Mouse (Mus musculus) limb, embryonic 12.5 days (tissue): ENCODE results near the gene C730034F03Rik. TPM values are rescaled to one million over a fixed set of nuclear protein-coding genes. Genes with fewer than 3 reads are reported as not detected.

Experiments used
- ATAC-seq: fragments of 200-750 bp; cut with Nextera tagmentation; 2 replicates; pipeline ENCODE4 v1.8.0; 2017; ENCODE audit warnings: low read depth, moderate TSS enrichment; ENCODE audit not compliant: insufficient number of reproducible peaks, insufficient read depth, low FRiP score, low TSS enrichment
- H3K27ac ChIP-seq: fragments of 300-500 bp; sonication (generic); 2 replicates; pipeline ENCODE4 v1.5.1; 2016; ENCODE audit warnings: mild to moderate bottlenecking, moderate library complexity
- H3K27me3 ChIP-seq: fragments of 300-500 bp; sonication (generic); 2 replicates; pipeline ENCODE4 v1.6.1; 2016; ENCODE audit warnings: mild to moderate bottlenecking, moderate library complexity
- H3K36me3 ChIP-seq: fragments of 300-500 bp; sonication (generic); 2 replicates; pipeline ENCODE4 v1.6.1; 2016; ENCODE audit warnings: mild to moderate bottlenecking, moderate library complexity
- H3K4me1 ChIP-seq: fragments of 300-500 bp; sonication (generic); replicated peaks from 2 replicates; pipeline ENCODE4 v1.6.1; 2016
- H3K4me2 ChIP-seq: fragments of 300-500 bp; sonication (generic); 2 replicates; pipeline ENCODE4 v1.6.1; 2016; ENCODE audit warnings: mild to moderate bottlenecking, moderate library complexity
- H3K4me3 ChIP-seq: fragments of 300-500 bp; sonication (generic); replicated peaks from 2 replicates; pipeline ENCODE4 v1.5.1; 2016; ENCODE audit warnings: mild to moderate bottlenecking
- H3K9ac ChIP-seq: fragments of 300-500 bp; sonication (generic); replicated peaks from 2 replicates; pipeline ENCODE4 v1.6.1; 2016; ENCODE audit warnings: mild to moderate bottlenecking, moderate library complexity
- H3K9me3 ChIP-seq: fragments of 300-500 bp; sonication (generic); 2 replicates; pipeline ENCODE4 v1.6.1; 2016; ENCODE audit warnings: mild to moderate bottlenecking, moderate library complexity
- WGBS: fragments of 180-500 bp; shearing (Covaris S2); methylation state at CpG from one replicate; pipeline ENCODE4 v1.1.7; 2016; 5-methylcytosine and 5-hydroxymethylcytosine counted together
- polyA plus RNA-seq: library from polyadenylated mRNA; unstranded; fragments of >200 nt; fragmentation: Nextera tagmentation; extraction: Ambion mirVana; gene quantifications from 2 replicates; pipeline ENCODE4 v1.2.1, GENCODE M21; 2016

C730034F03Rik gene
- polyA plus RNA-seq, 1 experiment from 2014 or later, result 3.8 TPM

- Histone ChIP-seq H3K27ac (peak overlapping the region; percentile 41; the same call in 1 of the 2 replicates), H3K4me2 (peak overlapping the region; percentile 85), H3K9me3 (no peaks in the 10 kb centered on the region), H3K27me3 (peaks cover 5% of the 10 kb centered on the region; the same call in 1 of the 2 replicates), H3K4me1 (peaks cover 9% of the 10 kb centered on the region; the same call in 1 of the 2 replicates), H3K36me3 (no peaks in the 10 kb centered on the region), H3K4me3 (peak overlapping the region; percentile 59), H3K9ac (peak overlapping the region; percentile 72)
- WGBS, result 8% methylated on average over 44 of the region's 44 CpGs
- ATAC-seq, result peak; percentile 96
These were observed 46.5 kb downstream of the C730034F03Rik start for GRCm38 (mm10) chr15:89475611-89476474.

GRCm38 (mm10) chr15:89476475-89476815 is 47.1 kb downstream of the C730034F03Rik start:
- Histone ChIP-seq H3K4me3 (peak overlapping the region; percentile 59), H3K36me3 (no peaks in the 10 kb centered on the region), H3K27ac (peak overlapping the region; percentile 41; the same call in 1 of the 2 replicates), H3K4me1 (peaks cover 9% of the 10 kb centered on the region; the same call in 1 of the 2 replicates), H3K9ac (peak overlapping the region; percentile 72), H3K27me3 (peaks cover 5% of the 10 kb centered on the region; the same call in 1 of the 2 replicates), H3K9me3 (no peaks in the 10 kb centered on the region), H3K4me2 (peak overlapping the region; percentile 85)
- WGBS, result 5% methylated on average over 5 of the region's 5 CpGs
- ATAC-seq, result peak; percentile 10; the same call in 1 of the 2 replicates

DNA sequence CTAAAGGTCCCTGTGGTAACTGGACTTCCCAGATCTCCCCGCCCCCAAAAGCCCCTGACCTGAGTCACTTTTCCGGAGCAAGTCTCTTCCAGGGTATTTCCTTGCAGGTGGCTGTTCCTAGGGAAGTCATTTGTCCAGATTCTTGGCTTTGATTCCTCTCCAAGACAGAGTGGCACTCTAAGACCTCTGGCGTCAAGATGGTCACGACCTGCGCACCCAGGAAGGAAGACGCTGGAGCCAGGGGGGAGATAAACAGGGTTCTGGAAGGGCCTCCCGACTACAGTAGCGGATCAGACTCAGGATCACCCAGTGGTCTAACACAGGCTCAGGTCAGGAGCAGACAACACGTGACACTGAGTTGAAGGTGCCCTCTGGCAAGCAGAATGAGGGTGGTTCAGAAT is 47.7 kb downstream of the C730034F03Rik start, which contains the start of gene Arsa:
TSS of gene Arsa (minus strand) at position 335 of the 401 bp plus-strand sequence.
- Histone ChIP-seq H3K9me3 (0 out of 2 replicates have a peak, but pooled peaks cover 3% of the 10 kb centered on the region), H3K27ac (peak within 1 kb of the TSS; percentile 41; the same call in 1 of the 2 replicates), H3K27me3 (peaks cover 5% of the 10 kb centered on the region; the same call in 1 of the 2 replicates), H3K4me3 (peak within 1 kb of the TSS; percentile 59), H3K4me1 (peaks cover 9% of the 10 kb centered on the region; the same call in 1 of the 2 replicates), H3K9ac (peak within 1 kb of the TSS; percentile 72), H3K4me2 (peak within 1 kb of the TSS; percentile 85), H3K36me3 (no peaks in the 10 kb centered on the region)
- no peak for ATAC-seq
- 33% methylated on average over 9 of the region's 9 CpGs for WGBS

GRCm38 (mm10) chr15:89477806-89478205 is 48.4 kb downstream of the C730034F03Rik start:
- Histone ChIP-seq H3K9ac (no peak overlapping the region), H3K36me3 (no peaks in the 10 kb centered on the region), H3K4me1 (peaks cover 9% of the 10 kb centered on the region; the same call in 1 of the 2 replicates), H3K27ac (no peak overlapping the region), H3K27me3 (peaks cover 5% of the 10 kb centered on the region; the same call in 1 of the 2 replicates), H3K4me3 (no peak overlapping the region), H3K9me3 (0 out of 2 replicates have a peak, but pooled peaks cover 7% of the 10 kb centered on the region), H3K4me2 (no peak overlapping the region)
- 48% methylated on average over 8 of the region's 8 CpGs for WGBS
- ATAC-seq, result no peak

DNA sequence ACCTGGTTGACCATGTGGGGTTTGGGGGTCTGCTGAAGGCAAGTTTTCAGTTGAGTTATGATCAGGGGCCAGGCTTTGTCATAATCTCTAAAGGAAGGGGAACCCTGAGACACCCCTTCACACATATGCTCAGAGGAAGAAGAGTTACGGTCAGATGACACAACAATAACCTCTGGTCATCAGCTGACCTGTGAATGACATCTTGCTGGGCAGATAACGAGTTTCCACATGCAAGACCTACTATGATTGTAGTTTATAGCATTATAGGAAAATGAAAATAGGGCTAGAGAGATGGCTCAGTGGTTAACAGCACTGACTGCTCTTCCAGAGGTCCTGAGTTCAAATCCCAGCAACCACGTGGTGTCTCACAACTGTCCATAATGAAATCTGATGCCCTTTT is 49.2 kb downstream of the C730034F03Rik start:
- no peaks in the 10 kb centered on the region for H3K36me3 ChIP-seq
- 0 out of 2 replicates have a peak, but pooled peaks cover 7% of the 10 kb centered on the region for H3K9me3 ChIP-seq
- H3K27me3 ChIP-seq, result peaks cover 5% of the 10 kb centered on the region; the same call in 1 of the 2 replicates
- H3K4me2 ChIP-seq, result no peak overlapping the region
- peaks cover 9% of the 10 kb centered on the region; the same call in 1 of the 2 replicates for H3K4me1 ChIP-seq
- H3K4me3 ChIP-seq, result no peak overlapping the region
- no peak for ATAC-seq
- 81% methylated on average over 3 of the region's 3 CpGs for WGBS
- no peak overlapping the region for H3K9ac ChIP-seq
- no peak overlapping the region for H3K27ac ChIP-seq

Other genes starting within 250 kb of the C730034F03Rik start
- 157 and 170 TPM in 2 replicates for gene Plxnb2, start 248.8 kb upstream of the C730034F03Rik start, polyA plus RNA-seq
- 30.1 and 31.2 TPM in 2 replicates for gene Dennd6b, start 233.1 kb upstream of the C730034F03Rik start, polyA plus RNA-seq
- 30.5 and 33.3 TPM in 2 replicates for gene Ppp6r2, start 218.0 kb upstream of the C730034F03Rik start, polyA plus RNA-seq
- gene Sbf1, start 114.3 kb upstream of the C730034F03Rik start, polyA plus RNA-seq, result 57.2 and 73.4 TPM in 2 replicates
- 0.16 and 0.17 TPM in 2 replicates for gene Adm2, start 106.9 kb upstream of the C730034F03Rik start, polyA plus RNA-seq
- not detected in 2 replicates for gene Miox, start 95.2 kb upstream of the C730034F03Rik start, polyA plus RNA-seq
- 43.3 and 47.4 TPM in 2 replicates for gene Lmf2, start 73.9 kb upstream of the C730034F03Rik start, polyA plus RNA-seq
- 175 and 183 TPM in 2 replicates for gene Ncaph2, start 73.9 kb upstream of the C730034F03Rik start, polyA plus RNA-seq
- gene Sco2, start 55.7 kb upstream of the C730034F03Rik start, polyA plus RNA-seq, result 4.2 and 5.3 TPM in 2 replicates
- gene Tymp, start 52.5 kb upstream of the C730034F03Rik start, polyA plus RNA-seq, result 1.5 TPM in 2 replicates
- gene Odf3b, start 50.3 kb upstream of the C730034F03Rik start, polyA plus RNA-seq, result 0.33 and 0.48 TPM in 2 replicates
- gene Klhdc7b, start 44.7 kb upstream of the C730034F03Rik start, polyA plus RNA-seq, result 0.05 TPM in 1 of 2 replicates, not detected in the other
- gene Syce3, start 19.1 kb upstream of the C730034F03Rik start, polyA plus RNA-seq, result not detected in 2 replicates
- 0.25 and 0.74 TPM in 2 replicates for gene Cpt1b, start 3.7 kb upstream of the C730034F03Rik start, polyA plus RNA-seq
- gene Gm44502, start 107 bp downstream of the C730034F03Rik start, polyA plus RNA-seq, result not detected in 2 replicates
- 59.2 and 61.8 TPM in 2 replicates for gene Chkb, start 319 bp downstream of the C730034F03Rik start, polyA plus RNA-seq
- gene Mapk8ip2, start 24.3 kb downstream of the C730034F03Rik start, polyA plus RNA-seq, result 2.0 and 2.1 TPM in 2 replicates
- 15.2 and 15.6 TPM in 2 replicates for gene Arsa, start 47.8 kb downstream of the C730034F03Rik start, polyA plus RNA-seq
- 2.4 and 3.2 TPM in 2 replicates for gene Shank3, start 70.0 kb downstream of the C730034F03Rik start, polyA plus RNA-seq
- 0.28 TPM in 1 of 2 replicates, not detected in the other for gene Acr, start 138.7 kb downstream of the C730034F03Rik start, polyA plus RNA-seq
- gene Rabl2, start 162.3 kb downstream of the C730034F03Rik start, polyA plus RNA-seq, result 48.9 and 53.0 TPM in 2 replicates